Mouse (Mus musculus) T-cell, adult 2 months (primary cell): Measurements from ENCODE around the gene Kcne4.

ENCODE experiments used
- DNase-seq: peaks from one replicate; pipeline ENCODE4 v3.0.0; 2022; ENCODE audit warnings: low spot score

Kcne4 gene

GRCm38 (mm10) chr1:78860056-78860455, 43.5 kb downstream of the Kcne4 start:
- no peak for DNase-seq

GRCm38 (mm10) chr1:78862281-78862680, 45.7 kb downstream of the Kcne4 start:
- DNase-seq = no peak

- DNase-seq = no peak
These were observed 47.3 kb downstream of the Kcne4 start for GRCm38 (mm10) chr1:78863833-78864232.

GRCm38 (mm10) chr1:78864351-78864750, 47.8 kb downstream of the Kcne4 start:
- no peak for DNase-seq

- no peak for DNase-seq
These were observed 48.3 kb downstream of the Kcne4 start for GRCm38 (mm10) chr1:78864799-78865346.

- DNase-seq = no peak
These were observed 49.4 kb downstream of the Kcne4 start for GRCm38 (mm10) chr1:78865991-78866390.

- no peak for DNase-seq
These were observed 49.9 kb downstream of the Kcne4 start for GRCm38 (mm10) chr1:78866455-78866854.
